19 mouse cellular contexts compared by ENCODE assay signal in genomic region chr10:21618745-21619508, GRCm38 (mm10). TPM values are rescaled to one million over a fixed set of nuclear protein-coding genes. Genes with fewer than 3 reads are reported as not detected.
DNase-seq lines count a peak whose midpoint lies in the region; ATAC-seq and TF ChIP-seq lines count a peak whose summit lies in the region.
"Had no signal": no experiment of that assay in that cellular context is flagged by ENCODE, and none has a peak within 500 bp of the region (broad histone marks: within the 10 kb centered on the region; RNA-seq: fewer than 3 reads in every experiment).

No protein-coding gene starts in this region.

- no peak overlapping the region for H3K4me2 ChIP-seq in heart, postnatal 0 days (ENCODE audit: low read depth, low read length)
- H3K4me2 ChIP-seq: heart, embryonic 11.5 days had no signal

- H3K4me3 ChIP-seq in heart, postnatal 0 days (ENCODE audit: low read depth, low read length), result no peak overlapping the region
- peak overlapping the region; percentile 17; the same call in 1 of the 2 replicates for H3K4me3 ChIP-seq in G1E (ENCODE audit: low read depth, low read length)
- H3K4me3 ChIP-seq in thymus, adult 2 months (ENCODE audit: control insufficient read depth, insufficient read depth, low read length), result no peak overlapping the region
- H3K4me3 ChIP-seq in lung, adult 2 months (replicated peaks; ENCODE audit: extremely low read depth, low read depth, low read length), result no peak overlapping the region
- H3K4me3 ChIP-seq: midbrain, embryonic 10.5 days had no signal

- TF ChIP-seq CTCF in heart, postnatal 0 days (IDR thresholded peaks at IDR 0.05; ENCODE audit: low read depth), result no peak
- TF ChIP-seq CTCF in G1E (IDR thresholded peaks at IDR 0.05; ENCODE audit: low read depth, low read length), result no peak
- no peak for TF ChIP-seq CTCF in thymus, adult 2 months (IDR thresholded peaks at IDR 0.05; ENCODE audit: borderline replicate concordance, control insufficient read depth, extremely low read depth, insufficient read depth, low read length, poor library complexity)
- no peak for TF ChIP-seq CTCF in lung, adult 2 months (IDR thresholded peaks at IDR 0.05; ENCODE audit: insufficient read depth, low read length)

- peak; percentile 34 for DNase-seq in heart, postnatal 0 days (ENCODE audit: low spot score)
- no peak for DNase-seq in heart, postnatal 10 days
- peak; percentile 79 for DNase-seq in 3T3-L1 (ENCODE audit: low read depth, low spot score)
- DNase-seq in G1E (ENCODE audit: low spot score), result no peak
- DNase-seq in cerebellum, adult 11-12 months, result no peak
- DNase-seq in thymus, adult 2 months, result no peak
- DNase-seq in lung, adult 2 months, result no peak
- DNase-seq: cerebellum, adult 8-10 months; kidney, adult 2 months; spleen, adult 18-20 months had no signal

- no peak for ATAC-seq in heart, postnatal 0 days (ENCODE audit: insufficient read depth, low read depth)
- ATAC-seq in G1E (ENCODE audit: extremely low read depth, insufficient number of reproducible peaks, low FRiP score, poor library complexity, severe bottlenecking), result no peak
- ATAC-seq in inflammation-experienced regulatory T-cells, adult 6 months, result peak; percentile 73
- ATAC-seq: forebrain, embryonic 14.5 days had no signal

- no peak overlapping the region; the same call in 1 of the 2 replicates for H3K9ac ChIP-seq in heart, postnatal 0 days (replicated peaks; ENCODE audit: low read depth, low read length)

- no peaks in the 10 kb centered on the region for H3K4me1 ChIP-seq in heart, postnatal 0 days (ENCODE audit: control insufficient read depth, insufficient read depth)
- H3K4me1 ChIP-seq in G1E (ENCODE audit: insufficient read depth, low read depth, low read length), result peaks cover 31% of the 10 kb centered on the region
- H3K4me1 ChIP-seq in thymus, adult 2 months (replicated peaks; ENCODE audit: control insufficient read depth, insufficient read depth, low read length), result no peaks in the 10 kb centered on the region
- H3K4me1 ChIP-seq in lung, adult 2 months (ENCODE audit: control insufficient read depth, insufficient read depth, low read length), result peaks cover 6% of the 10 kb centered on the region
- H3K4me1 ChIP-seq: midbrain, embryonic 10.5 days had no signal

- 68% methylated on average over 5 of the region's 5 CpGs for WGBS in heart, postnatal 0 days
- 80% methylated on average over 5 of the region's 5 CpGs for WGBS in thymus, adult 2 months
- WGBS in lung, adult 2 months, result 54% methylated on average over 5 of the region's 5 CpGs

- no peaks in the 10 kb centered on the region for H3K9me3 ChIP-seq in heart, postnatal 0 days (replicated peaks; ENCODE audit: control insufficient read depth, low read length)
- H3K9me3 ChIP-seq in G1E (replicated peaks), result no peaks in the 10 kb centered on the region
- H3K9me3 ChIP-seq: midbrain, embryonic 10.5 days had no signal

- no peak for TF ChIP-seq POLR2A in thymus, adult 2 months (IDR thresholded peaks at IDR 0.05; ENCODE audit: control insufficient read depth, extremely low read depth, insufficient read depth, low read length, poor library complexity)
- TF ChIP-seq POLR2A in lung, adult 2 months (IDR thresholded peaks at IDR 0.05; ENCODE audit: borderline replicate concordance, extremely low read depth, low read depth, low read length), result no peak

- intact Hi-C loops in heart, postnatal 10 days (cut with DNase I), result no loop called here

- TF ChIP-seq EP300 in heart, postnatal 0 days (IDR thresholded peaks at IDR 0.05; ENCODE audit: low read depth), result no peak

- H3K27ac ChIP-seq in heart, postnatal 0 days (ENCODE audit: low read depth), result no peak overlapping the region
- H3K27ac ChIP-seq in thymus, adult 2 months (ENCODE audit: control insufficient read depth, insufficient read depth, low read length), result no peak overlapping the region
- H3K27ac ChIP-seq: midbrain, embryonic 10.5 days had no signal

- H3K27me3 ChIP-seq in heart, postnatal 0 days (ENCODE audit: control insufficient read depth, insufficient read depth, low read length), result no peaks in the 10 kb centered on the region
- peaks cover 3% of the 10 kb centered on the region for H3K27me3 ChIP-seq in G1E (ENCODE audit: insufficient read depth, low read length)
- H3K27me3 ChIP-seq in thymus, adult 2 months (ENCODE audit: control insufficient read depth, insufficient read depth, low read length), result no peaks in the 10 kb centered on the region

- no peaks in the 10 kb centered on the region for H3K36me3 ChIP-seq in heart, postnatal 0 days (replicated peaks; ENCODE audit: control insufficient read depth, insufficient read depth, low read length)
- H3K36me3 ChIP-seq in G1E (replicated peaks), result no peaks in the 10 kb centered on the region
- no peaks in the 10 kb centered on the region for H3K36me3 ChIP-seq in thymus, adult 2 months (ENCODE audit: control insufficient read depth, insufficient read depth, low read length)
- H3K36me3 ChIP-seq: midbrain, embryonic 10.5 days had no signal

RNA-seq across cellular contexts. Expression of gene 1700020N01Rik, which starts 26.0 kb away (rescaled TPM):
- not detected in 2 replicates for total RNA-seq in heart, postnatal 0 days (2014; rRNA removed; ENCODE audit: low replicate concordance)
- polyA plus RNA-seq in heart, postnatal 0 days (2015; fragmentation: Nextera tagmentation; extraction: Ambion mirVana), result not detected in 2 replicates
- total RNA-seq in heart, postnatal 10 days (2021), result not detected
- total RNA-seq in G1E (2014; fragmentation: Nextera tagmentation), result not detected in 2 replicates
- total RNA-seq in G1E (2017), result not detected in 2 replicates
- polyA plus RNA-seq in G1E (2012), result not detected in 2 replicates
- not detected for polyA plus RNA-seq in inflammation-experienced regulatory T-cells, adult 6 months (2017; shearing (Covaris generic))
- polyA plus RNA-seq in thymus, adult 2 months (2012; rRNA removed), result 0.09 TPM in 1 of 2 replicates, not detected in the other
- polyA plus RNA-seq in lung, adult 2 months (2012; rRNA removed), result not detected in 2 replicates
- total RNA-seq: gastrocnemius, adult 8-10 months had no signal
- polyA plus RNA-seq: forebrain, embryonic 14.5 days; hindbrain, embryonic 11.5 days; limb, embryonic 14.5 days; lung, embryonic 16.5 days; midbrain, embryonic 10.5 days; neural tube, embryonic 11.5 days had no signal

Comparison
In these comparisons a context has a peak if more than half of its experiments do, and no peak if none do; other contexts are left out.
1. DNase-seq: peak in heart, postnatal 0 days (single experiment) and 3T3-L1 (single experiment); none in heart, postnatal 10 days (0 of 2), G1E (single experiment), cerebellum, adult 11-12 months (single experiment), thymus, adult 2 months (single experiment) and lung, adult 2 months (single experiment).